Mouse (Mus musculus): ENCODE results near the gene Rab31.

The Rab31 gene

DNA sequence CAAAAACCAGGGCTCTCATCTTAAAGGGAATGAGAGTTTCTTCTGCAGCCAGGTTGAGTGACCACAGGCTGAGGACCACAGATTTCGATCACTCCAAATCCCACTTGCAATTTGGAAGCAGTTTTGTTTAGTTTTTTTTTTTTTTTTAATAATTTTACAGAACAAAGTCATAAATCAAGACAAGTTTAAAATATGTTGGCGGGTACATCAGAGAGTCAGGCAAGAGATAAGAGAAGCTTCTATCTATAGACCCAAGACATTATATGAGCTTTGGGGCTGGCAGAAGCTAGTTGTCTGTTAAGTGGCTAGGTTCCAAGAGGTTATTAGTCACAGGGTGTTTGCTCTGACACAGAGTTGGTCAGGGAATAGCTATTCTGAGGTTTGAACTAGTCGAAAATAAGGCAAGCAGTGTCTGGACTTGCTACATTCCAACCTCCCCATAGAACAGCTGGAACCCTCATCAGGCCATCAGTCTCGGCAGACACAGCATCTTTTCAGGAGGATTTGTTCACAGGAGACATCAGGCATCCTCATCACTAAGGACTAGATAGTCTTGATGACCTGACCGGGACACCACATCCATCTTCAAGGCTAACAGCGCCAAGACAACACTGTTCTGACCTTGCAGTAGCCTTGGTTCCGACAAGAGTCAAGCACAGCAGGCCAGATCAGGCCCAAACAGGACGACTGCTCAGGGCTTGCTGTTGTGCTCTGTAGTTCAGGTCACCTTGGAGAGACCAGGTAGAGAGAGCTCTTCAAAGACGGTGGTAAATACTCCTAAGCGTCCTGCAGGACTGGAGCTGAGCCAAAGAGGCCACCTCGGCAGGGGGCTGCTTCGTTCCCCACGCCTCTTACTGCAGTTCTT, 68.8 kb downstream of the Rab31 start:
- no peak for DNase-seq (ENCODE audit: low spot score in 2 of 2)

DNA sequence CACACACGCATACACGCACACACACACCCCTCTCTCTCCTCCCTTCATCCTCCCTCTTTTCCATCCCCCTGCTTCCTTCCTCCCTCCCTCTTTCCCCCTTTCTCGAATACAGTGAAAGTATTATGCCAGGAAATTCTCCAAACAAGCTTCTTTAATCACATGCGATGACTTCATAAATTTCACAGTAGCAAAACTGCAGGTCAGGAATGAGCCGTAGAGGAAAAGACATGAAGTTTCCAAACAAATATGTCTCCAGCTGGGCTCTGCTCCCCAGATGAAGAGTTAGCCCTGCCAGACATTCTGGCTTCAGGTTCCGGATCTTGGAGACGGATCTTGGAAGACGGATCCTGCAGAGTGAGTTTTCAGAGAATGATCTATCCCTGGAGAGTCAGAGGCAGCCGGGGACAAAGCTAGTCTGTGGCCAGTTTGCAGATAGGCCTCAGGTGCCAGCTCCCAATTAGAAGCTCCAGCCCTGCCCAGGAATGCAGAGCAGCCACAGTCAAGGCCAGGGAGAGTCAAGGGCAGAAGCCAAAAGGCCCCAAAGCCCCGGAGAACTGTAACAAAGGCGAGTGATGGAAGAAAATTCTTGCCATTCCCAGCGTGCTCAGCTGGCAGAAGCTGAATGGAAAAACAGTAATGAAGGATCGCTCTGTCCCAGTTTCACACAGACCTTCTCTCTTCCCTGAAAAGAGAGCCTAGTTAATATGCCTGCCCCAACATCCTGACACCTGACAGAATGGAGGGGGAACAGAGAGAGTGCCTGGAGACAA, 70.6 kb downstream of the Rab31 start:
- peak; percentile 62 to 70 for DNase-seq (ENCODE audit: low spot score in 2 of 2)

- no peak for DNase-seq (ENCODE audit: low spot score in 2 of 2)
Observed at GRCm38 (mm10) chr17:65701356-65701755, 71.2 kb downstream of the Rab31 start.

DNA sequence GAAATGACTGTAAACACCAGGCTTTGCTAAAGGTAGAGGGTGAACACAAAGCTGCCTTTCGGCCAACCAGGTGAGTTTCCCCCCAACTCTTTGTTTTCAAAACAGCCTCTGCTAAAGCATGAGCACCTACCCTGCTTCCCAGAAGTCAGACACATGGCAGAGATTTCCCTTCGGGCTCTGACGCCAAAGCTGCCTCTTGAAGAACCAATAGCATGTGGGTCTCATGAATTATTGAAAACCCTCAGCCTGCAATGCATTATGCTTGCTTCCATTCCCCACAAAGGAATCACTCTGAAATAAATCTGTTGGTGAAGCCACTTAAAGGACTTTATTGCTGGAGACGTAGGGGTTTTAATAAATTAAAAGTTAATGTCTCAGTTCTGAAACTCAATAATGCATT, 72.5 kb downstream of the Rab31 start:
- no peak for DNase-seq (ENCODE audit: low spot score in 2 of 2)

- DNase-seq (ENCODE audit: low spot score in 2 of 2) = no peak
Observed at GRCm38 (mm10) chr17:65697791-65698463, 74.6 kb downstream of the Rab31 start.

GRCm38 (mm10) chr17:65696939-65697338, 75.6 kb downstream of the Rab31 start:
- DNase-seq (ENCODE audit: low spot score in 2 of 2) = no peak

GRCm38 (mm10) chr17:65692276-65692675, 80.3 kb downstream of the Rab31 start:
- no peak for DNase-seq (ENCODE audit: low spot score in 2 of 2)

DNA sequence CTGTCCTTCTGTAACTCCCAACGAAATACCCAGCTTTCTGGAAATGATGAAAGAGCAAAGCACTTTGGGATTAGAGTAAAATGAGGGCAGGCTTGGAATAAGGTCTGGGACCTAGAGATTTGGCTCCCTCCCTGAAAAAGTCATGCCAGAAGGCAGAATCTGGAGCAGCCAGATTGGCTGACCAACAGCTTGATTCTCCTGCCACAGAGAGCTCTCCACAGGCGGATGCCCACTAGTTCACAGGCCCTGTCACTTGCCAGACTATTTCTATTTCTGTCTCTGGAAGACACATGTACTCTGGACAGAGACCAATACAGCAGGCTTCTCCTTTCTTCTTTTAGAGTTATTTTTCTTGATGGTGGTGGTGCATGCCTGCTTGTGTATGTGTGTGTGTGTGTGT, 88.8 kb downstream of the Rab31 start:
- DNase-seq (ENCODE audit: low spot score in 2 of 2) = peak in 1 of 2 experiments; percentile 41

GRCm38 (mm10) chr17:65683316-65683715, 89.2 kb downstream of the Rab31 start:
- DNase-seq (ENCODE audit: low spot score in 2 of 2) = no peak

DNA sequence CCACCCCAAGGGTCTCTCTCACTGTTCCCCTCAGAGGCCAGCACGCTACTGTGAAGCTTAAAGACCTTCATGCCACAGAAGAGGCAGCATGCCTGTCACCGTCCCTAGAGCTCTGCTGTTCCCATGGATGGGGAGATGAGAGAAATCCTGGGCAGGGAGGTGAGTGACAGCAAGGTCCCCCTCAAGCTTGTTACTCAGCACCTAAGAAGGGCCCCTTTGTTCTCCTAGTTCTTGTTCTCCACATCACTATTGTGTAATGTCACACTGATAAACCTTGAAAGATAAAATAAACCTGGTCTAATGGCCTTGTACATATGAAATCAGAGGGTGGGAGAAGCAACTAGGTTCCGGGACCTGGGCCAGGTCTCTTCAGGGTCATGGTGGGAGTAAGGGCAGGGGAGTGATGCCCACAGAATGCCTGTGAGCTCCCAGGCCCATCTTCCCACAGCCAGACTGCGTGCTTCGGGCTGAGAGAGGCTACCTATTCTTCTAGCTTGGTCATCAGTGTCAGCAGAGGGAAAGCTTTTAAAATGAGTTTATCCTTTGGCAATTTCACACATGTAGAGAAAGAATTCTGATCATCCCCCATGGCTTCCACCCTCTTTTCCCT, 90.4 kb downstream of the Rab31 start:
- DNase-seq (ENCODE audit: low spot score in 2 of 2) = no peak

- DNase-seq (ENCODE audit: low spot score in 2 of 2) = no peak
Observed at GRCm38 (mm10) chr17:65681516-65681915, 91.0 kb downstream of the Rab31 start.

GRCm38 (mm10) chr17:65680801-65681412, 91.6 kb downstream of the Rab31 start:
- no peak for DNase-seq (ENCODE audit: low spot score in 2 of 2)

DNA sequence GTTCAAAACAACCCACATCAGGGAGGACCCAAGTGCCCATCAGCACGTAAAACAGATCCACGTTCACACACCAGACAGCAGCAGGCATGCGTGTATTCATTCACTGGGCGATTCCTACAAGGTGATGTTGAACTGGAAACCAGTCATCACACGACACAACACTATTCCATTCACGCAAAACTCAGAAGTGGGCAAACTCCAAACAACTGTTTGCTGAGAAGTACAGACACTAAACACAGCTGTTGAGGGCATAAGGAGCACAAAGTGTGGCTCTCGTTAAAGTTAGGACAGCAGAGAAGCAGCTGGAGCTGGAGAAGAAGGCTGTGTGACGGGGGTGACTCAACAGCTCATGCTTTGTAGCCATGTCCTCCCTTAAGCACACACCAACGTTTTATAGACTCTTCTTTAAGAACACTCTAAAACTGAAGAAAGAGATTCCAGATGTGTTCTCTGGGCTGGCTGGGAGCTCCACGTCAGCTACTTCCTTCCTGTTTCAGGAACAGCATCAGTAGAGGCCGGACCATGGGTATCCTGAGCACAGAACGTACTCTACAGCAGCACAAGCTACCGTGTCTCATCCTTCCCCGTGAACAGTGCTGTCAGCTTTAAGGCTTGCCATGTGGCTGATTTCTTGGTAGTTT, 92.6 kb downstream of the Rab31 start:
- no peak for DNase-seq (ENCODE audit: low spot score in 2 of 2)

- DNase-seq (ENCODE audit: low spot score in 2 of 2) = no peak
Observed at GRCm38 (mm10) chr17:65677742-65678141, 94.8 kb downstream of the Rab31 start.

DNA sequence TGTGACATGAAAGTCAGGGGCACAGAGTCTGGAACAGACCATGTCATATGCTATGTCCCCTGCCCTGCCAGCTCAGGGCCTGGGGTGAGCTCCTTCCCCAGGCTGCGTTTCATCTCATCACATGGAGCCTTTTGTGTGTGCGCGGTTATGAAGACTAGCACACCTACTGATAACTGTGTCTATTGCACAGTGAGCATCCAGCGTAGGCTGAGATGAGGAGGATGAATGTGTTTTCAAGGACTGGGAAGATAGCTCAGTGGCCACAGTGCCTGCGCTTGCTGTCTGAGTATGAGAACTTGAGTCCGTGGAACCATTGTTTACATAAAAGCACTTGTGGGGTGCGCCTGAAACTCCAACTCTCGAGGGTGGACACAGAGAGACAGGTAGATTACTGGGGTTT, 96.0 kb downstream of the Rab31 start:
- DNase-seq (ENCODE audit: low spot score in 2 of 2) = no peak

- no peak for DNase-seq (ENCODE audit: low spot score in 2 of 2)
Observed at GRCm38 (mm10) chr17:65675985-65676384, 96.6 kb downstream of the Rab31 start.

DNA sequence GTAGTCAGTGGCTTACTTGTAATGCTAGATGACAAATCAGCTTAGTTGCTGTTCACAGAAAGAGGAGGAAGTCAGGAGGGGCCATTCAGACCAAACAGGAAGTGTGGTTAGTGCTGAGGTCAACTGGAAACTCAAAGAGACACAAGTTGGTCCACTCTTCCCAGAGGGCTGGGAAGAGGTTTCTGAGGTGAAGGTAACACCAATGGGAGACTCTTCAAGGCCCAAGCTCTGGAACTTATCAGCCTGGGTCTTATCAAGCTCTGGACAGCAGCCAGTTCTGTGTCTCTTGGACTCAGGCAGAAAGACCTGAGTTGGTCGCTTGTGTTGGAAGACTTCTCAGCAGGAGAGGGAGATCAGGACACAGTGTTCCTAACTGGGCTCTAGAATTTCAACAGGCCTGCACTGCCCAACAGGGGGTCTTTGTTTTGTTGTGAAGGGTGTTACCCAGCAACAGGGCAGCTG, 97.8 kb downstream of the Rab31 start:
- DNase-seq (ENCODE audit: low spot score in 2 of 2) = no peak

- DNase-seq (ENCODE audit: low spot score in 2 of 2) = no peak
Observed at GRCm38 (mm10) chr17:65672926-65673325, 99.6 kb downstream of the Rab31 start.

- DNase-seq (ENCODE audit: low spot score in 2 of 2) = no peak
Observed at GRCm38 (mm10) chr17:65669061-65669460, 103.5 kb downstream of the Rab31 start.

DNA sequence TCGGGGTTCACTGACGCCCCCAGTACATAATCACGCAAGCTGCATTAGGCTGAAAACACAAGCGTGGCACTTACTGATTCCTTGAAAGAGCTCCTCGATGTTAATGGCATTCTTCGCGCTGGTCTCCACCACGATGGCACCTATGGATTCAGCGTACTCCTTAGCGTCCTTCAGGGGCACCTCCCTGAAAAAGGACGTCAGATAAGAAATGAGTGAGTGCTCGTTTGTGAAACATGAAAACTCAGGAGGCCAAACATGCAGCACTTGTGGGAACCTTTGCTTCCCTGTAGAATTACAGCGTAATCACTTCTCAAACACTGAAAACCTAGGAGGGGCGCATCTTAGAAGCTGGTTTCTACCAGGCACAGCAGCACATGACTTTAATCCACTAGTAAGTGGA, 104.8 kb downstream of the Rab31 start:
- no peak for DNase-seq (ENCODE audit: low spot score in 2 of 2)

Data from frontal cortex, postnatal 36 days (tissue).